Mouse (Mus musculus): ENCODE measurements around the gene Map4k4. TPM values are rescaled to one million over a fixed set of nuclear protein-coding genes. Genes with fewer than 3 reads are reported as not detected.

Gene Map4k4
- polyA plus RNA-seq, 1 experiment from 2014 or later: 35.7 TPM

GRCm38 (mm10) chr1:39969771-39970406 lies 69.2 kb downstream of the Map4k4 start:
- no peak overlapping the region for H3K4me2 ChIP-seq
- no peak overlapping the region for H3K27ac ChIP-seq (replicated peaks)
- no peak overlapping the region for H3K9ac ChIP-seq (replicated peaks)
- 32% methylated on average over 2 of the region's 2 CpGs for WGBS
- H3K4me3 ChIP-seq (replicated peaks): no peak overlapping the region
- H3K9me3 ChIP-seq (replicated peaks): no peaks in the 10 kb centered on the region
- H3K4me1 ChIP-seq: peaks cover 27% of the 10 kb centered on the region
- no peaks in the 10 kb centered on the region for H3K27me3 ChIP-seq (replicated peaks)
- H3K36me3 ChIP-seq: peaks cover 7% of the 10 kb centered on the region; the same call in 1 of the 2 replicates
- no peak for ATAC-seq (ENCODE audit: low FRiP score)

- WGBS: 72% methylated on average over 7 of the region's 7 CpGs
- H3K36me3 ChIP-seq: peaks cover 27% of the 10 kb centered on the region
- peaks cover 31% of the 10 kb centered on the region for H3K4me1 ChIP-seq
- H3K27me3 ChIP-seq (replicated peaks): no peaks in the 10 kb centered on the region
- no peak overlapping the region for H3K9ac ChIP-seq (replicated peaks)
- H3K27ac ChIP-seq (replicated peaks): peak overlapping the region; percentile 28; the same call in 1 of the 2 replicates
- no peak overlapping the region for H3K4me3 ChIP-seq (replicated peaks)
- H3K9me3 ChIP-seq (replicated peaks): no peaks in the 10 kb centered on the region
- H3K4me2 ChIP-seq: no peak overlapping the region
- no peak for ATAC-seq (ENCODE audit: low FRiP score)
These were observed 71.7 kb downstream of the Map4k4 start for GRCm38 (mm10) chr1:39972411-39972810.

DNA sequence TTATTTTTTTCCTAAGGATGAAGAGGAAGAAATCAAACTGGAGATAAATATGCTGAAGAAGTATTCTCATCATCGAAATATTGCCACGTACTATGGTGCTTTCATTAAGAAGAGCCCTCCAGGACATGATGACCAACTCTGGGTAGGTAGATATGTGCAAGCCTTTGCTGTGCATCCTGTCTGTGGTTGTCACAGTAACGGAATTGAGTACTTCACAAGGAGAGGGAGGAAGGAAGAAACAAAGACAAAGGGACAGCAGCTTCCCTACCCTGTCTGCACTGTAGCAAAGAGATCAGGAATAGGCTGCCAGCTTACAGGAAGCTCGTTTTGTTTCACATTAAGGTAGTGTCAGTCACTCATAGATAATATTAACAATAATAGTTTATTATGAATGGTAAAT lies 73.2 kb downstream of the Map4k4 start:
- ATAC-seq (ENCODE audit: low FRiP score): no peak
- 82% methylated on average over 4 of the region's 4 CpGs for WGBS
- Histone ChIP-seq H3K4me2 (no peak overlapping the region), H3K36me3 (peaks cover 38% of the 10 kb centered on the region), H3K4me1 (peaks cover 39% of the 10 kb centered on the region), H3K27me3 (replicated peaks) (no peaks in the 10 kb centered on the region), H3K27ac (replicated peaks) (no peak overlapping the region), H3K4me3 (replicated peaks) (no peak overlapping the region), H3K9ac (replicated peaks) (no peak overlapping the region), H3K9me3 (replicated peaks) (no peaks in the 10 kb centered on the region)

GRCm38 (mm10) chr1:39975005-39975404 lies 74.3 kb downstream of the Map4k4 start:
- Histone ChIP-seq H3K4me1 (peaks cover 39% of the 10 kb centered on the region), H3K9ac (replicated peaks) (no peak overlapping the region), H3K4me2 (no peak overlapping the region), H3K4me3 (replicated peaks) (no peak overlapping the region), H3K9me3 (replicated peaks) (no peaks in the 10 kb centered on the region), H3K27ac (replicated peaks) (no peak overlapping the region), H3K36me3 (peaks cover 47% of the 10 kb centered on the region), H3K27me3 (replicated peaks) (no peaks in the 10 kb centered on the region)
- WGBS: 89% methylated on average over 2 of the region's 2 CpGs
- no peak for ATAC-seq (ENCODE audit: low FRiP score)

DNA sequence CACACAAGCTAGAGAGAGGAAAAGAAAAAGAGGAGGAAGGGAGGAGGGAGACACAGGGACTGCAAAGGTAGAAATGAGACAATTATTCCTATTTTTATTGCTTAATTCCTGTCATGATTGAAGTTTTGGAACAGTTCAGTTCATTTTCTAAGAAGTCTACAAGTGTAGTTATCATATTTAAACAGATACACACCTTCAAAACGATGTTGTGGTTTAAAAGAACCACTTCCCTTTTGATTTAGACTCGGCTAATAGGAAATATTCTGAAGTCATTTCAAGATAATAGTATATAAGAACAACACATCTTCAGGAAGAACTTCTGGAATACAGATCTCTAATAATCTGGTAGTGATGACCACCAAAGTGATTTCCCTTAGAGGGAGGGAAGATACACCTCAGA lies 75.4 kb downstream of the Map4k4 start:
- peaks cover 55% of the 10 kb centered on the region for H3K36me3 ChIP-seq
- ATAC-seq (ENCODE audit: low FRiP score): no peak
- H3K27ac ChIP-seq (replicated peaks): peak overlapping the region; percentile 76; the same call in 1 of the 2 replicates
- H3K27me3 ChIP-seq (replicated peaks): no peaks in the 10 kb centered on the region
- H3K9ac ChIP-seq (replicated peaks): no peak overlapping the region
- WGBS: 97% methylated on average over 2 of the region's 2 CpGs
- no peaks in the 10 kb centered on the region for H3K9me3 ChIP-seq (replicated peaks)
- no peak overlapping the region for H3K4me2 ChIP-seq
- peaks cover 44% of the 10 kb centered on the region for H3K4me1 ChIP-seq
- no peak overlapping the region for H3K4me3 ChIP-seq (replicated peaks)

- Histone ChIP-seq H3K9ac (replicated peaks) (no peak overlapping the region), H3K27ac (replicated peaks) (peak overlapping the region; percentile 76), H3K36me3 (peaks cover 64% of the 10 kb centered on the region), H3K4me2 (no peak overlapping the region), H3K4me3 (replicated peaks) (no peak overlapping the region), H3K4me1 (peaks cover 44% of the 10 kb centered on the region), H3K9me3 (replicated peaks) (no peaks in the 10 kb centered on the region), H3K27me3 (replicated peaks) (no peaks in the 10 kb centered on the region)
- peak; percentile 42; the same call in 1 of the 2 replicates for ATAC-seq (ENCODE audit: low FRiP score)
- WGBS: 68% methylated on average over 11 of the region's 11 CpGs
These were observed 76.4 kb downstream of the Map4k4 start for GRCm38 (mm10) chr1:39976847-39977744.

GRCm38 (mm10) chr1:39978781-39979486 lies 78.2 kb downstream of the Map4k4 start:
- Histone ChIP-seq H3K4me1 (peaks cover 43% of the 10 kb centered on the region), H3K4me2 (no peak overlapping the region), H3K27me3 (replicated peaks) (no peaks in the 10 kb centered on the region), H3K4me3 (replicated peaks) (no peak overlapping the region), H3K27ac (replicated peaks) (peak overlapping the region; percentile 43), H3K9ac (replicated peaks) (no peak overlapping the region), H3K9me3 (replicated peaks) (no peaks in the 10 kb centered on the region), H3K36me3 (peaks cover 71% of the 10 kb centered on the region)
- WGBS: 81% methylated on average over 20 of the region's 20 CpGs
- ATAC-seq (ENCODE audit: low FRiP score): no peak

DNA sequence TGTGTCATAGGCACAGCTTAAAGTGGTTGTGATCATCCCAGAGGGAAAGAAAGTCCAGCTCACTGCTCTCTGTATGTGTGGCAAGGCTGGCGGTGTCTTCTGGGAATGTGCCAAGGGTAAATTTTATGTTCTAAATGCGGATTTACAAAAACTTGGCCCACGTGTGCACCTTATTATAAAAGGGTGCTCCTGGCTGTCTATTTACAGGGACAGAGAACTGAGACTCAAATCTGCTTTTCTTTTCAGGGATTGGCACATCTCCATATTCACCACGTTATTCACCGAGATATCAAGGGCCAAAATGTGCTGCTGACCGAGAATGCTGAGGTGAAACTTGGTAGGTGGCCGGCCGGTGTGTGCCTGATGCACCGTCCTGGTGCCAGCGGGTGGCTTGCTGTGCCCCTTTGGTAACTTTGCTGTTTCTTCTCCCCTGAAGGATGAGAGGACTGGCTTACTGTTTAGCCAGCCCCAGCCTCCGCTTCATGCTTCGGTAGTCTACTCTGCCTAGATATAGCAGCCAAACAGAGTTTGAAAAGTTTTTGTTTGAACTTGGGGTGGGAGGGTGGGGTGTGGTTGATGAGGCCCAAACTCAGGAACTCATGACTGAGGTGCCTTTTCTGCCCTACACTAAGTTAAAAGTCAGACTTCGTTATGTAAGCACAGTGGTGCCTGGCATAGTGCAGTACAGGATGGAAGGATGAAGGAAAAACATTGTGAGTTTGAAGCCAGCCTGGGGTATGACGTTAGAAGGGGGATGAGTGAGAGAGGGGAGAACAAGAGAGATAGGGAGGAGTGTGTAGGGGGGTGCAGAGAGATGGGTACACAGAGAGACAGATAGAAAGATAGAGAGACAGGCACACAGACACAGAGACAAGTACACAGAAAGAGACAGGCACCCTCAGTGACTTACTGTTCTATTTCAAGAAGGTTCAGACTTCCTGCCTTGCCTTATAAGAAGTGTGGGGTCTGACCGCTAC lies 79.9 kb downstream of the Map4k4 start:
- ATAC-seq (ENCODE audit: low FRiP score): no peak
- peak overlapping the region; percentile 43 for H3K27ac ChIP-seq (replicated peaks)
- no peak overlapping the region for H3K9ac ChIP-seq (replicated peaks)
- H3K27me3 ChIP-seq (replicated peaks): no peaks in the 10 kb centered on the region
- WGBS: 77% methylated on average over 15 of the region's 15 CpGs
- H3K4me3 ChIP-seq (replicated peaks): no peak overlapping the region
- peaks cover 71% of the 10 kb centered on the region for H3K36me3 ChIP-seq
- no peaks in the 10 kb centered on the region for H3K9me3 ChIP-seq (replicated peaks)
- peaks cover 43% of the 10 kb centered on the region for H3K4me1 ChIP-seq
- H3K4me2 ChIP-seq: no peak overlapping the region

DNA sequence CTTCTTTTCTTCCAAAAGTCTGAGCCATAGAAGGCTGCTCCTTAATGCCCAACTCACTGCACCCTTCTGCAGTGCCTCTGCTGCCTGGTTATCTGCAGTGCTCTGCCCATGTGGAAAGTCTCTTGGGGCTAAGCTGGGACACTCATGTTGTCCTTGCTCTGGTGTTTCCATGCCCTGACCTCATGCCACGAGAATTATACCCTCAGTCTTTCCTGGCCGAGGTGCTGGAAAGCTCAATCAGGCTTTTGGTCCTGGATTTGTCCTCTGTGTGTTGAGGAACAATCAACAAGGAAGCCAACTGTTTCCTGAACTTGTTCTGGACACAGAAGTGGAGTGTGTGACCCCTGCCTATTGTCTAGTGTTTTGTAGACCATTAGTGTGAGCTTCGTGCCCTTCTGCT lies 81.3 kb downstream of the Map4k4 start:
- Histone ChIP-seq H3K36me3 (peaks cover 73% of the 10 kb centered on the region), H3K9me3 (replicated peaks) (no peaks in the 10 kb centered on the region), H3K4me2 (no peak overlapping the region), H3K4me1 (peaks cover 38% of the 10 kb centered on the region), H3K27ac (replicated peaks) (no peak overlapping the region), H3K27me3 (replicated peaks) (no peaks in the 10 kb centered on the region), H3K4me3 (replicated peaks) (no peak overlapping the region), H3K9ac (replicated peaks) (no peak overlapping the region)
- WGBS: 77% methylated on average over 3 of the region's 3 CpGs
- no peak for ATAC-seq (ENCODE audit: low FRiP score)

- H3K27ac ChIP-seq (replicated peaks): peak overlapping the region; percentile 38; the same call in 1 of the 2 replicates
These were observed 82.2 kb downstream of the Map4k4 start for GRCm38 (mm10) chr1:39982727-39983487.

More at GRCm38 (mm10) chr1:39982727-39983487, 82.2 kb downstream of the Map4k4 start:
- H3K4me3 ChIP-seq (replicated peaks): no peak overlapping the region
- peaks cover 32% of the 10 kb centered on the region for H3K4me1 ChIP-seq
- no peak overlapping the region for H3K4me2 ChIP-seq
- H3K36me3 ChIP-seq: peaks cover 71% of the 10 kb centered on the region
- no peaks in the 10 kb centered on the region for H3K9me3 ChIP-seq (replicated peaks)
- WGBS: 68% methylated on average over 13 of the region's 13 CpGs
- no peak for ATAC-seq (ENCODE audit: low FRiP score)
- no peaks in the 10 kb centered on the region for H3K27me3 ChIP-seq (replicated peaks)
- no peak overlapping the region for H3K9ac ChIP-seq (replicated peaks)

All from neural tube, embryonic 15.5 days (tissue).